Mouse (Mus musculus): ENCODE measurements around the gene Igfbp4.

GRCm38 (mm10) chr11:99045159-99045889, 4.3 kb downstream of the Igfbp4 start:
- TF ChIP-seq CTCF (IDR thresholded peaks at IDR 0.05; ENCODE audit: extremely low read depth, insufficient read depth, insufficient read length, insufficient replicate concordance) (no peak), POLR2A (IDR thresholded peaks at IDR 0.05; ENCODE audit: low read depth, low read length) (no peak)
